Mouse (Mus musculus): ENCODE measurements at regions not wholly inside any gene's neighbourhood (a gene's known extent, or its start where the extent isn't known, plus 50 kb on each side); places are given as distances from the start of the nearest gene placed in this dataset.

DNA sequence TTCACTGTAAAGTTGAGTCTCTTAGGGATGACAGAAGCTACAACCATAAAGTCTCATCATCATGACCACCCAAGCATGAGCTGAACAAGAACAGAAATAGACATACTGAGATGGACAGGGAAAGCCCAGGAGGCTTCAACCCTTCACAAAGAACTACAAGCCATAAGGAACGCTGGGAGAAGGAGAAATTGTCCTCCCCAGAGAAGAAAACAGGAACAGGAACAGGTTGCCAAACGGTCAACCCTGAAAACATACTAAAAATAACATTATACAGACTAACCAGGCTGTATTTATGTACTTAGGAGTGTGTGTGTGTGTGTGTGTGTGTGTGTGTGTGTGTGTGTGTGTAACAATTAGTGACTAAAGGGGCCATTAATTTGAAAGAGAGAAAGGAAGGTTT, 178.6 kb downstream of the Calcrl start:
- Histone ChIP-seq H3K4me1 (ENCODE audit: control insufficient read depth, insufficient read depth, low read length) (peaks cover 3% of the 10 kb centered on the region; the same call in 1 of the 2 replicates), H3K27ac (ENCODE audit: low read depth, low read length) (no peak overlapping the region), H3K4me3 (ENCODE audit: low read depth, low read length) (no peak overlapping the region), H3K9ac (ENCODE audit: low read length) (no peak overlapping the region), H3K4me2 (ENCODE audit: low read depth) (no peak overlapping the region), H3K27me3 (ENCODE audit: control insufficient read depth, insufficient read depth, low read length) (no peaks in the 10 kb centered on the region), H3K9me3 (ENCODE audit: control insufficient read depth, low read length) (no peaks in the 10 kb centered on the region), H3K36me3 (ENCODE audit: control insufficient read depth, insufficient read depth, low read length) (no peaks in the 10 kb centered on the region)
- DNase-seq (ENCODE audit: low spot score): no peak
- 68% methylated on average over 2 of the region's 2 CpGs for WGBS
- ATAC-seq (ENCODE audit: insufficient read depth, low FRiP score, low TSS enrichment): no peak

- 82% methylated on average over 3 of the region's 3 CpGs for WGBS
- no peak overlapping the region for H3K4me3 ChIP-seq (ENCODE audit: low read depth, low read length)
- no peaks in the 10 kb centered on the region for H3K9me3 ChIP-seq (ENCODE audit: control insufficient read depth, low read length)
These were observed 177.0 kb downstream of the Calcrl start for GRCm38 (mm10) chr2:84248169-84248568.

GRCm38 (mm10) chr2:84249871-84250270, 175.3 kb downstream of the Calcrl start:
- Histone ChIP-seq H3K9ac (ENCODE audit: low read length) (no peak overlapping the region), H3K9me3 (ENCODE audit: control insufficient read depth, low read length) (no peaks in the 10 kb centered on the region), H3K4me2 (ENCODE audit: low read depth) (no peak overlapping the region), H3K27me3 (ENCODE audit: control insufficient read depth, insufficient read depth, low read length) (no peaks in the 10 kb centered on the region), H3K27ac (ENCODE audit: low read depth, low read length) (no peak overlapping the region), H3K4me3 (ENCODE audit: low read depth, low read length) (no peak overlapping the region), H3K36me3 (ENCODE audit: control insufficient read depth, insufficient read depth, low read length) (no peaks in the 10 kb centered on the region), H3K4me1 (ENCODE audit: control insufficient read depth, insufficient read depth, low read length) (no peaks in the 10 kb centered on the region)
- 69% methylated on average over 3 of the region's 3 CpGs for WGBS
- DNase-seq (ENCODE audit: low spot score): no peak
- no peak for ATAC-seq (ENCODE audit: insufficient read depth, low FRiP score, low TSS enrichment)

More at GRCm38 (mm10) chr2:84248169-84248568, 177.0 kb downstream of the Calcrl start:
- Histone ChIP-seq H3K9ac (ENCODE audit: low read length) (no peak overlapping the region), H3K36me3 (ENCODE audit: control insufficient read depth, insufficient read depth, low read length) (no peaks in the 10 kb centered on the region), H3K27ac (ENCODE audit: low read depth, low read length) (no peak overlapping the region), H3K4me1 (ENCODE audit: control insufficient read depth, insufficient read depth, low read length) (no peaks in the 10 kb centered on the region), H3K4me2 (ENCODE audit: low read depth) (no peak overlapping the region), H3K27me3 (ENCODE audit: control insufficient read depth, insufficient read depth, low read length) (no peaks in the 10 kb centered on the region)
- DNase-seq (ENCODE audit: low spot score): no peak
- ATAC-seq (ENCODE audit: insufficient read depth, low FRiP score, low TSS enrichment): no peak

DNA sequence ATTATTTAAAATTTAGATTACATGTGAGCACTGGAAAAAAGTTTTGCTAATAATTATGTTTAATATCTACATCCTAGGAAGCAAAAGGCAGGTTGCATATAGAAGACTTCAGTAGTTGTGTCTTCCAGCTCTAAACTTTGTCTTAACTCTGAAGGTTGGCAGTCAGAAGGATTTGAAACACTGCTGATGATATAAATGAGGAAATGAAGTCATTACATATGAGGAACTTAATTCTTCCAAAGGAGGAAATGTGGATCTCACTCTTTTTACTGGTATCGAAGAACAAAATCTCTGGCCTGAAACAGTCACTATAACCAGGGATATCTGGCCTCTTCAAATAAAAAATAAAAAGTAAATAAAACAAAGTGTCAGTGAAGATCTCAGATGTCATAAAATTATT, 173.1 kb downstream of the Calcrl start:
- Histone ChIP-seq H3K9me3 (ENCODE audit: control insufficient read depth, low read length) (no peaks in the 10 kb centered on the region), H3K27me3 (ENCODE audit: control insufficient read depth, insufficient read depth, low read length) (no peaks in the 10 kb centered on the region), H3K4me2 (ENCODE audit: low read depth) (no peak overlapping the region), H3K9ac (ENCODE audit: low read length) (no peak overlapping the region), H3K4me1 (ENCODE audit: control insufficient read depth, insufficient read depth, low read length) (no peaks in the 10 kb centered on the region), H3K36me3 (ENCODE audit: control insufficient read depth, insufficient read depth, low read length) (no peaks in the 10 kb centered on the region), H3K27ac (ENCODE audit: low read depth, low read length) (no peak overlapping the region), H3K4me3 (ENCODE audit: low read depth, low read length) (no peak overlapping the region)
- ATAC-seq (ENCODE audit: insufficient read depth, low FRiP score, low TSS enrichment) (no peak), DNase-seq (ENCODE audit: low spot score) (no peak)
- WGBS: 90% methylated on average over 1 of the region's 1 CpGs

- no peak for ATAC-seq (ENCODE audit: insufficient read depth, low FRiP score, low TSS enrichment)
- WGBS: 88% methylated on average over 2 of the region's 2 CpGs
- H3K9ac ChIP-seq (ENCODE audit: low read length): no peak overlapping the region
These were observed 166.7 kb downstream of the Calcrl start for GRCm38 (mm10) chr2:84258339-84259006.

GRCm38 (mm10) chr2:84259222-84259621, 166.0 kb downstream of the Calcrl start:
- no peaks in the 10 kb centered on the region for H3K36me3 ChIP-seq (ENCODE audit: control insufficient read depth, insufficient read depth, low read length)
- ATAC-seq (ENCODE audit: insufficient read depth, low FRiP score, low TSS enrichment) (no peak), DNase-seq (ENCODE audit: low spot score) (no peak)
- H3K4me2 ChIP-seq (ENCODE audit: low read depth): no peak overlapping the region
- no peaks in the 10 kb centered on the region for H3K27me3 ChIP-seq (ENCODE audit: control insufficient read depth, insufficient read depth, low read length)
- no peaks in the 10 kb centered on the region for H3K4me1 ChIP-seq (ENCODE audit: control insufficient read depth, insufficient read depth, low read length)
- H3K4me3 ChIP-seq (ENCODE audit: low read depth, low read length): no peak overlapping the region
- no peak overlapping the region for H3K27ac ChIP-seq (ENCODE audit: low read depth, low read length)
- H3K9ac ChIP-seq (ENCODE audit: low read length): no peak overlapping the region
- H3K9me3 ChIP-seq (ENCODE audit: control insufficient read depth, low read length): no peaks in the 10 kb centered on the region
- WGBS: 79% methylated on average over 1 of the region's 1 CpGs

More at GRCm38 (mm10) chr2:84258339-84259006, 166.7 kb downstream of the Calcrl start:
- Histone ChIP-seq H3K36me3 (ENCODE audit: control insufficient read depth, insufficient read depth, low read length) (no peaks in the 10 kb centered on the region), H3K4me1 (ENCODE audit: control insufficient read depth, insufficient read depth, low read length) (no peaks in the 10 kb centered on the region), H3K27ac (ENCODE audit: low read depth, low read length) (no peak overlapping the region), H3K4me3 (ENCODE audit: low read depth, low read length) (no peak overlapping the region), H3K4me2 (ENCODE audit: low read depth) (no peak overlapping the region), H3K9me3 (ENCODE audit: control insufficient read depth, low read length) (no peaks in the 10 kb centered on the region), H3K27me3 (ENCODE audit: control insufficient read depth, insufficient read depth, low read length) (no peaks in the 10 kb centered on the region)
- no peak for DNase-seq (ENCODE audit: low spot score)

- Histone ChIP-seq H3K4me2 (ENCODE audit: low read depth) (no peak overlapping the region), H3K27ac (ENCODE audit: low read depth, low read length) (no peak overlapping the region), H3K4me1 (ENCODE audit: control insufficient read depth, insufficient read depth, low read length) (no peaks in the 10 kb centered on the region), H3K9ac (ENCODE audit: low read length) (no peak overlapping the region), H3K36me3 (ENCODE audit: control insufficient read depth, insufficient read depth, low read length) (no peaks in the 10 kb centered on the region), H3K9me3 (ENCODE audit: control insufficient read depth, low read length) (no peaks in the 10 kb centered on the region), H3K4me3 (ENCODE audit: low read depth, low read length) (no peak overlapping the region), H3K27me3 (ENCODE audit: control insufficient read depth, insufficient read depth, low read length) (no peaks in the 10 kb centered on the region)
- ATAC-seq (ENCODE audit: insufficient read depth, low FRiP score, low TSS enrichment) (0 out of 2 replicates have a peak, but pooled peaks have one; percentile 15), DNase-seq (ENCODE audit: low spot score) (peak; percentile 10)
- WGBS: 35% methylated on average over 4 of the region's 4 CpGs
These were observed 164.5 kb downstream of the Calcrl start for GRCm38 (mm10) chr2:84260701-84261100.

- no peak overlapping the region for H3K27ac ChIP-seq (ENCODE audit: low read depth, low read length)
- WGBS: 85% methylated on average over 5 of the region's 5 CpGs
- H3K9me3 ChIP-seq (ENCODE audit: control insufficient read depth, low read length): no peaks in the 10 kb centered on the region
These were observed 163.7 kb downstream of the Calcrl start for GRCm38 (mm10) chr2:84261481-84261880.

DNA sequence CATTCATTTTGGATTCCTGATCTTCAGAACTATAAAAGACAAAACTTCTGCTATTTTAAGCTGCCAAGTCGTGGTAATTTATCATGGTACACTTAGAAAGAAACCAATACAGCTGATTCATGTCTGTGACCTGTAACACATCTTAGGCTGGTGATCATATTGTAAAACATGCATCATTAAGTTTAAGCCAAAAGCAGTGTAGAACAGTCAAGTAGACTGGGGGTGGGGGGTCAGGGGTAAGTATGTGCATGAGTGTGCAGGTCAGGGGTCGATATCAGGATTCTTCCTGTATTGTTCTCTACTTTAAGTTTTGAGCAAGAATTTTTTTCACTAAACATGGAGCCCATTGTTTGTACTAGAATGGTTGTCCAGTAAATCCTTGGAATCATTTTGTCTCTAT, 160.7 kb downstream of the Calcrl start:
- Histone ChIP-seq H3K9me3 (ENCODE audit: control insufficient read depth, low read length) (no peaks in the 10 kb centered on the region), H3K9ac (ENCODE audit: low read length) (no peak overlapping the region), H3K4me2 (ENCODE audit: low read depth) (no peak overlapping the region), H3K36me3 (ENCODE audit: control insufficient read depth, insufficient read depth, low read length) (no peaks in the 10 kb centered on the region), H3K4me1 (ENCODE audit: control insufficient read depth, insufficient read depth, low read length) (no peaks in the 10 kb centered on the region), H3K27ac (ENCODE audit: low read depth, low read length) (no peak overlapping the region), H3K27me3 (ENCODE audit: control insufficient read depth, insufficient read depth, low read length) (no peaks in the 10 kb centered on the region), H3K4me3 (ENCODE audit: low read depth, low read length) (no peak overlapping the region)
- WGBS: 54% methylated on average over 2 of the region's 2 CpGs
- no peak for ATAC-seq (ENCODE audit: insufficient read depth, low FRiP score, low TSS enrichment)
- no peak for DNase-seq (ENCODE audit: low spot score)

More at GRCm38 (mm10) chr2:84261481-84261880, 163.7 kb downstream of the Calcrl start:
- no peaks in the 10 kb centered on the region for H3K27me3 ChIP-seq (ENCODE audit: control insufficient read depth, insufficient read depth, low read length)
- ATAC-seq (ENCODE audit: insufficient read depth, low FRiP score, low TSS enrichment) (no peak), DNase-seq (ENCODE audit: low spot score) (no peak)
- H3K36me3 ChIP-seq (ENCODE audit: control insufficient read depth, insufficient read depth, low read length): no peaks in the 10 kb centered on the region
- no peak overlapping the region for H3K4me3 ChIP-seq (ENCODE audit: low read depth, low read length)
- H3K4me1 ChIP-seq (ENCODE audit: control insufficient read depth, insufficient read depth, low read length): no peaks in the 10 kb centered on the region
- no peak overlapping the region for H3K4me2 ChIP-seq (ENCODE audit: low read depth)
- no peak overlapping the region for H3K9ac ChIP-seq (ENCODE audit: low read length)
